In genomic region chr7:78507032-78507611, GRCm38 (mm10) we compare ENCODE assay signal across 21 mouse cellular contexts.
DNase-seq lines count a peak whose midpoint lies in the region; ATAC-seq lines count a peak whose summit lies in the region.
"Had no signal": no experiment of that assay in that cellular context is flagged by ENCODE, and none has a peak within 500 bp of the region (broad histone marks: within the 10 kb centered on the region; RNA-seq: fewer than 3 reads in every experiment).

No protein-coding gene starts in this region.

- DNase-seq in cerebellum, adult 8-10 months: no peak
- DNase-seq in layer of hippocampus, adult 9-11 months: peak; percentile 38
- DNase-seq in layer of hippocampus, adult 9-10 months (ENCODE audit: low spot score): no peak
- DNase-seq in cerebellum, adult 9-10 months: peak; percentile 85
- DNase-seq in spleen, postnatal 36 days (ENCODE audit: low spot score in 2 of 2): no peak
- no peak for DNase-seq in thymus, postnatal 4 days
- DNase-seq: adrenal gland, postnatal 14 days; forebrain, postnatal 0 days; gastrocnemius, postnatal 10 days; kidney, postnatal 25 days; liver; lung, embryonic 14.5 days; lung, postnatal 14 days; retina, postnatal 1 day; right cerebral cortex, postnatal 25 days; thymus, adult 18-20 months; thymus, postnatal 25 days had no signal

- peak; percentile 49; the same call in 1 of the 2 replicates for ATAC-seq in cerebellum, adult (ENCODE audit: insufficient number of reproducible peaks, low FRiP score, low TSS enrichment)
- ATAC-seq in granulocyte monocyte progenitor cell, adult 5-6 weeks (replicated peaks; ENCODE audit: poor library complexity, severe bottlenecking): no peak
- ATAC-seq: forebrain, postnatal 0 days; intestine, postnatal 0 days; midbrain, embryonic 15.5 days had no signal

Comparison
In these comparisons a context has a peak if more than half of its experiments do, and no peak if none do; other contexts are left out.
1. DNase-seq: peak in layer of hippocampus, adult 9-11 months (single experiment) and cerebellum, adult 9-10 months (single experiment); none in cerebellum, adult 8-10 months (single experiment), layer of hippocampus, adult 9-10 months (single experiment), spleen, postnatal 36 days (0 of 2) and thymus, postnatal 4 days (single experiment).